Mouse (Mus musculus) cerebellum, adult (tissue): ENCODE data around the gene Suclg2.

ENCODE experiments used
- ATAC-seq: cut with Nextera tagmentation; 2 replicates; pipeline ENCODE4 v1.9.2; 2017; ENCODE audit warnings: mild to moderate bottlenecking, moderate library complexity, mixed read lengths; ENCODE audit not compliant: insufficient number of reproducible peaks, low FRiP score, low TSS enrichment

The Suclg2 gene

DNA sequence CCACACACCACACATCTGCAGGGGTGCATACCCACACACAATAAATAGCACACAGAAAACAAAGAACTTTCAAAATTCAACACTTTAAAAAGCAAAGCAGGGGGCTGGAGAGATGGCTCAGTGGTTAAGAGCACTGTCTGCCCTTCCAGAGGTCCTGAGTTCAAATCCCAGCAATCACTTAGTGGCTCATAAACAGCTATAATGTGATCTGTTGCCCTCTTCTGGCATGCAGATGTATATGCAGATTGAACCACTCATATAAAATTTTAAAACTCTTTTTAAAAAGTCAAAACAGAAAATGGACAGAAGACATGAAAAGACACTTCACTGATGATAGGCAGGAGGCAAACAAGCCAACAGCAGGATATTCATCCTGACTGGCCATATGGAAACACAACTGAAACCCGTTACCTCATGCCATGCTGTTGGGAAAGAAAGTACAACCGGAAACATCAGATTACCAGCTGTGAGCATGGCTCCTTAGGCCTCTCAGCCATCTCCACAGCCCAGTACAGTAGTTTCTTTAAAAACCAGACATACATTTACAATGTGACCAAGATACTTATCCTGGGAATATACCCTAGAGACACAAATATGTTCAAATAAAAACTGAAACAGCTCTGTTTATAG lies 17.5 kb downstream of the Suclg2 start:
- ATAC-seq = no peak

DNA sequence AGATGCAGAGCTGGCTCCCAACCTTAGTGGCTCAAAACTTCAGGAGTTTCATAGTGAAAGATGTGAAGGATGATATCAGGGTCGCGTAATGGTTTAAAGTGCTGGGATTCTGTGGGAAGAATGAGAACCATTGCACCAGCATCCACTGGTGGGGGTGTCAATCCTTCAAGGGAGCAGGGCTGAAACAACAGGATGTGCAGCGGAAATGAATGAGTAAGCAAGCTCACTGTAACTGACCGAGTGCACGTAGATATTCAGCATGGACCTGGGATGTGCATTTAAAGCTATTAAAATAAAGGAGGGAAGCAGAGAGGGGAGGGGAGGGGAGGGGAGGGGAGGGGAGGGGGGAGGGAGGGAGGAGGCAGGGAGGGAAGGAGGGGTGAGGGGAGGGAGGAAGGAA lies 18.4 kb downstream of the Suclg2 start:
- ATAC-seq = no peak

DNA sequence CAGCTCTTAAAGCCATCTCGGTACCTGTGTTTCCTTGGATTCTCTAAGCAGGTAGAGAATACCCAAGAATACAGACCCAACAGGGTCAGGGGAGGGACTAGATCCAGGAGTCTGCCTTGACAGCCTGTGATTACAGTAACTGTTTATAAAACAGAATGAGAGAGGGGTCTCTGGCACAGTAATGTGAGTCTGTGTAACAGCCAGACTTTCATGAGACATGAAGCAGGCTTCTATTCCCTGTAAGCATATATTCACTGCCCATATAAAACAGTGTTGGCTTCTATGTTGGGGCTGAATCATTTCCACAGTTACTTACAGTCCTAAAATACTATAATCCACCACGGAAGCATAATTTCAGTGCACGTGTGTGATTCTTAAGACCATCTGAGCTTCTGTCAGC lies 19.3 kb downstream of the Suclg2 start:
- ATAC-seq = no peak

DNA sequence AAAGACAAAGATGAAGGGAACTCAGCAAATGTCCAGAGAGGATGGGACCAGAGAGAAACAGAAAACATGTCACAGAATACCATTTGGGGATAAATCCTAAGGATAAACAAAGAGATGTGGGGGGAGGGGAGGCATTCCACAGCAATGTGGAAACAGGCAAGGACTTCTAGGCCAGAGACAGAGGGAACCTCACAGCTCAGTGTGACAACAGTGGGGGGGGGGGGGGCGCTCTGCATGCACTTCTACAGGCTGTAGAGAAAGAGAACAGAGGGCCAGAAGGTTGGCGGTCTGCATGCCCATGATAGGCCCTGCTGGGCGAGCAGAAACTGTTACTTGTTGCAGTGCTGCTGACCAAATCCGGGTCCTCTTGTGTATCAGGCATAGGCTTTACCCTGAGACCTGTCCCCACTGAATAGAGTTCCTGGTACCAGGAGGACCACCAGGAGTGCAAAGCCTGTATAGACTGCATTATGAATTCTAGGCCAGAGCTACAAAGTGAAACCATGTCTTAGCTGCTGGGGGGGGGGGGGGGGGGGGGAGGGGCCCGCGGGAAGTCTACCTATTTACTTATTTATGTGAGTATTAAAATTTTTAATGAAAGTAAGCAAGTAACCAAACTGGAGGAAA lies 20.0 kb downstream of the Suclg2 start:
- ATAC-seq = no peak

DNA sequence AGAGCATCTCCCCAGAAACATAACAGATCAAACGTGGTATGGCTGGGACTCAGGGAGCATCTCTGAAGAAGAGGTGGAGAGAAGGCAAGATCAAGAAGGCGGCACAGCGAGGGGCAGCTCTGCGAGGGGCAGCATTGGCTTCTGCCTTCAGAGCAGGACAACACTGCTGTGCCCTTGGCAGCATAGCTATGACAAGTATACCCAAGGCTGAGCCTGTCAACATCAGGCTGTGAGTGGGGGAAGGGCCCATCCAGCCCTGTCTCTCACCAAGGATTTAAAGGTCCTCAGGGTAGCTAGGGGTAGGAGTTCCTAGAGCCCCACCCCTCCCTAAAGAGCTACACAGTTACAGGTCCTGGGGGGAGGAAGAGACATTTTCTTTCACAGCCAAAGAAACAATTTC lies 23.7 kb downstream of the Suclg2 start:
- no peak for ATAC-seq

DNA sequence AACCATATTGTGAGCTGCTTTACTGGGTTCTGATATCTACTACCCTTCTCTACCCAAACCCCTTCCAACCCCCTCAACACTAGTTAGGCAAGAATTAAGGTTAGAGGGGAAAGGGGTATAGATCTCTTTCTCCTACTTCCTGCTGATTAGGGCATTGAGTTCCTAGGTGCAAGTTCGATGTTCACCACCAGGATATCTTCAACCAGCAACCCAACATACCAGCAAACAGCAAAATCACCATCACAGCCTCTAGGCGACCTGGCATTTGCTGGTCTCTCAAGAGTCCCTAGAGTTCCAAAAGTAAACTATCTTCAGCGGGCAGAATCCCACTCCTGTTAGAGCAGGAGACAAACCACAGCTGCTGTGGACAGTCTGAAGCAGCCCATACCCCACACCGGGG lies 33.4 kb downstream of the Suclg2 start:
- ATAC-seq = no peak

DNA sequence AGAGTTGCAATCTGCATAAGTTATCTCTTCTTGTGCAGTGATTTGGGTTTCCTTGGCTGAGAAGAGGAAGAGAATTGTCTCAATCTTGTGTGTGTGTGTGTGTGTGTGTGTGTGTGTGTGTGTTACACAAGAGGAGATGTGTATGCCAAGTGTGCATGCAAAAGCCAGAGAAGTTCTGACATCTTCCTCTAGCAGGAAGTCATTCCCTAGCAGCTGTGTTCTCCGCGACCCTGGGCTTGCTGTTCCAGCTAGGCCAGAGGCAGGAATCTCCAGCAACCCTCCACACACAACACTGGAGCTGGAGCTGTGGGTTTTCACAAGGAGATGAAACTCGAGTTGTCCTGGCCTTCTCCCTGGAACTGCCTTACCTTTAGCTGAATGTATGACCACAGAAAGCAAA lies 38.9 kb downstream of the Suclg2 start:
- no peak for ATAC-seq

DNA sequence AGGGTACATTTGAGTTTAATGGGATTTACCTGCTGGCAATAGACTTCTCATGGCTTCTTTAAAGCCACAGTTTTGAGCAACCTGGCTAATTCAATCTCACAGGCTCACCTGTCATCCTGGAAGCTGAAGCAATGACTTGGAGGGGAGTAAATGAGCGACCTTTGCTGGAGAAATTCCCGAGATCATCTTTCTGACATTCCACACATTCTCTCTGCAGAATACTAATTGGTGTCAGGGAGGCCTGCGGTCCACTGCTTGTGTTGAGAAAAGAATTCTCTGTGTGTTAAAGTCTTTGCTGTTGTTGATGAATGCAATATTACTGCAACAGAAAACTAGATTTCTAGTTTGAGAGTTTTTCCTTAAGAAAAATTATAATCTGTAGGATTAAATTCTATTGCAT lies 39.3 kb downstream of the Suclg2 start:
- no peak for ATAC-seq

DNA sequence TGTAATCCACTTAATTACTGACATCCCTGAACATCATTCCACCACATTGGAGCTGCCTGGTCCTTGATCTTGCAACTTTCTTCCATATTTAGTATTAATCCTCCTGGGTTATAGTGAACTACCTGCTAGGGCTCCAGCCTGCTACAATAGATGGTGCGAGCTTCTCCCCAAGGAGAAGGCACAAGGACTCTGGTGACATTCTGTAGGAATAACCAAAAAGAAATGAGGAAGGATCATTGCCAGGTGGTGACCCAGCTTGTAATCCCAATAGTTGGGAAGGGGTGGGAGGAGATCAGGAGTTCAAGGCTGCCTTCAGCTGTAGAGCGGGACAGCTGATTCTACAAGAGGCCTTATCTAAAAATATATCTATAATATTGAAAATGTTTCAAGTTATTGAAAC lies 41.6 kb downstream of the Suclg2 start:
- no peak for ATAC-seq

DNA sequence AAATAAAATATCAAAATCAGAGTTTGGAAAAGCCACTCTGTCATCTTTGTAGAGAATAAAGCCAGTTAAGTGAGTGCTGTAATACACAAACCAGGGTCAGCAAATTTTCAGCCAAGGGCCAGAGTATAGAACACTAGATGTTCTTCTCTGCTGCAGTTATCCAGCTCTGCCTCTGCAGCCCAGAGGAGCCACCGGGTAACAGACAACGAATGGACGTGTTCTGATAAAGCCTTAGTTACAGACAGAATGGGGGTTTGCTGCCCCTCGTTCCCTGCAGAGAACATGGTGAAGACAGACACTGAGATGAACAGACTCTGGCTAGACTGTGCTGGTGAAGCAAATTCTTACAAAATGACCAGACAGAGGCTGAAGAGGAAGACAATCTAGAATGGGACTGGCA lies 42.2 kb downstream of the Suclg2 start:
- ATAC-seq = no peak

DNA sequence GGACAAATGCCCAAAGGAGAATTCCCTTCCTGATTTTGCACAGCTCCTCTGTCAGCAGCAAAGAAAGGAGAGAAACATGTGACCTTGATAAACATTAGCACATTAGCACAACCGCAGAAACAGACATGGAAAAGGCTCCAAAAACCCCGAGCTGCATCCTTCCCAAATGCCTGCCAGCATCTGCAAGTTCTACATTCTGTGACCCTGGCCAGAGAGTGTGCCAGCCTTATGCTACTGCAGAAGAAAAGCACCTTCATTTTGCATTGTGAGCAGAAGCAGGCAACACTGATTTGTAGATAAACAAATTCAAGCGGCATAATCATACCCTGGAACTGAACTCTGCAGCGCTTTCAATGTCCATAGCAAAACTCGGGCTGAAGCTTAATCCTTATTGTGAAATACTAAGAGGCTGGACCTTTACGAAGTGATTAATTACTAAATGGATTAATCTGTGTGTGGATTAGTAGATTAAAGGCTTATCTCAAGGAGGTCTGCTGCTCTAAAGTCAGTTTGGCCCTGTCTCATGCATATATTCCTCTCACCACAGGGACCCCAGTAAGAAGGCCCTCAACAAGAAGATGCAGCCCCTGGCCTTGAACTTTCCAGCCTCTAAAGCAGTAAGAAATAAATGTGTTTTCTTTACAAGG lies 43.4 kb downstream of the Suclg2 start:
- ATAC-seq = no peak

DNA sequence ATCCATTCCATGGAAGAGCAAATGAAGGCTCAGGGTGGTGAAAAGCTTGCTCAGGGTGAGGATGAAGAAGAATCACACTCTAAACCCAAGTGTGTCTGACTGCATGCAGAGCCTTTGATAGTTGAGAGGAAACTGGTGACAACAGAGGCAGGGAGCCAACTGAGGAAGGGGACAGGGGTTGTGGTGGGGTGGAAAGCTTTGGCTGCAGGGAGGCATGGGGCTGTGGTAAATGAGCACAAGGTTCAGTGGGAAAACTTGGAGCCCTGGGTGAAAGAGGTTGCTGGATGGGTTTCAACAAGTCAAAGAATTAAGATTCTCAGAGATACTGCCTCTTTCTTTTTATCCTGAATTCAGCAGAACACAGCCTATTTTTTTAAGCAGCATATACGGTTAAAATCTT lies 43.9 kb downstream of the Suclg2 start:
- ATAC-seq = no peak

DNA sequence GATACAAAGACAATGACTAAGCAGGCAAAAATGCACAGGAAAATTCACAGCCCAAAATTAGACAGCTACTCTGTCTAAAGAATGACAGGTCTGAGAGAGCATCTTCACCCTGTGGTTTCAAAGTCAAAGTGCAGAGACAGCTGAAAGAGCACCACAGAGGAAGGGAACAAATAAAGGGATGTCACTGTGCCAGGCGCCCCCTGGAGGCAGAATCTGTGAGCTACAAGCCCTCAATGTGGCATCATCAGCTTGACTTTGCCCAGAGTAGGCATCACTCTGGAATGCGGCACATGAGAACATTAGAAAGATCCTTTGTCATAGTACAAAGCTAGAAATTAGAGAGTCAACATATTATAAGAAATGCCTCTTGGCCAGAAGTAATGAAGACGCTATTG lies 49.3 kb downstream of the Suclg2 start:
- 0 out of 2 replicates have a peak, but pooled peaks have one; percentile 28 for ATAC-seq

DNA sequence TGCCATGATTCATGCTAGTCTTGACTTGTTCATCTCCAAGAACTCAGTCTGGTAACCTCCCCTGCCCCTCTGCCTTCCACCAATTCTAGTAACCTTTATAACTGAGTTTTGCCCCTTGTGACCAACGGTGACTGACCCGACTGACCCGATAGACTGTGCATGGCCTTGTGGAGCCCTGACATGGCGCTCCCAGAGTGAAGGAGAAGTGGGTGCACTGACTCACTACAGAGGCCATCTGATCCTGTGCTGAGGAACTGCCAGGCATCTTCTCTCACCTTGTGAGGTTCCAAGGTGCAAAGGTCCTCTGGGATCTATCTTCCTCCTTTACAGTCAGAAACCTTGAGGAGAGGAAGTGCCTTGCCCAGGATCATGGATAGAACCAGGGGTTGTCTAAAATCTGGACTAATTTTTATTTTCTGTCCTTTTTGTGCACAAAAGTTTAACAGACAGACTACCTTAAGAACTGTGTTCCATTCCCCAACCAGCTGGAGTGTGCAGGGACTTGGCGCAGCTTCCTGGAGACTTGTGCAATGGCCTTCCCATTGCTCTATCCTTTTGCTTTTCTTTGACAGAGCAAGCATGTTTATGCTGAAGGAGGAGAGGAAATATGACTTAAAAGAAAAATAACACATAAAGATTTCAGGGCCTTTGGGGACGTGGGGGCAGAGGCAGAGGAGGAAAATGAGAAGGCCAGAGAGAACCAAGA lies 49.8 kb downstream of the Suclg2 start:
- no peak for ATAC-seq

DNA sequence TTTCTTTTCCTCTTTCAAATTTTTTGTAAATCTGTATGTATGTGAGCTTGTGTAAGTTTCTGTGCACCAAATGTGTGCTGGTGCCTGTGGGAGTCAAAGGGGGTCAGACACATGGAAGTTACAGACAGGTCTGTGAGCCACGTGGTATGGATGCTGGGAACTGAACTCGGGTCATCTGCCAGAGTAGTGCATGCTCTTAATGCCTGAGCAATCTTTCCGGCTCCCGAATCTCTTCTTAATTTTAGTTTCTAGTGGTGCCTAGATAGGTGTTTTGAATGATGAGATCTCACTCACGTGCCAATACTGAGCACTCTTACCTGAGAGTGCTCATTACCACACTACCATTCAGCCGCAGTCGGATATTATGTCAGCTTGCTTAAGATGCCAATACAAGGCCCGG lies 60.9 kb downstream of the Suclg2 start:
- no peak for ATAC-seq

DNA sequence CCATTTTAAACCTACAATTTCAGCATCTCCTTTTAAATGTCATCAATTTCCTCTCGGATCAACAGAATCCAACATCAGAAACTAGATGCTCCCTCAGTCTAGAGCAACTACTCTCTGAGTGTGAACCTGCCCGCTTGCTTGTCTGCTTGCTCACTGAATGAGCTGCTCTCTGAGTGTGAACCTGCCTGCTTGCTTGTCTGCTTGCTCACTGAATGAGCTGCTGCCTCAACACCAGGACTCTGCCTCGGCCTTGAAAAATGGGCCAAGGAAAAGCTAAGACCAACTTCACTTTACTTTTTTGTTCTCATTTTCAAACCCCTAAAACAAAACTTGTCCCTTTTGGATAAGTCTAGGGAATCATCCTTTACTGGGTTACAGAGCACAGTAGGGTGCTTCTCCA lies 64.9 kb downstream of the Suclg2 start:
- no peak for ATAC-seq

DNA sequence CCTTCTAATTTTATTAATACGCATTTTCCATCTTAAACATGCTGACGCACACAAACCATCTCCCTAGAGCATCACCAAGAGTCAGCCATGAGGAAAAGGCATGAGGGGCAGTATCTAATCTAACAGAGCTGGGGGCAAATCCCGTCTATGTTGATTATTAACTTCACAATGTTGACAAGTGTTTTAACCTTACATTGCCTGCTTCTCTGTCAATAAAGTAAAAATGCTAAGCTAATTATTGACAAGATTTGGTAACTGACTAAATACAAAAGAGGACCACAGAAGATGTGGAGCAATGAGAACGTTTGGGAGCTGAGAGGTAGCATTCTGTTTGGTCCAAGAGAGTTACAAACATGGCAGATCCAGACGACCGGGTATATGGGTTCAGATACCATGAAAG lies 65.8 kb downstream of the Suclg2 start:
- no peak for ATAC-seq

DNA sequence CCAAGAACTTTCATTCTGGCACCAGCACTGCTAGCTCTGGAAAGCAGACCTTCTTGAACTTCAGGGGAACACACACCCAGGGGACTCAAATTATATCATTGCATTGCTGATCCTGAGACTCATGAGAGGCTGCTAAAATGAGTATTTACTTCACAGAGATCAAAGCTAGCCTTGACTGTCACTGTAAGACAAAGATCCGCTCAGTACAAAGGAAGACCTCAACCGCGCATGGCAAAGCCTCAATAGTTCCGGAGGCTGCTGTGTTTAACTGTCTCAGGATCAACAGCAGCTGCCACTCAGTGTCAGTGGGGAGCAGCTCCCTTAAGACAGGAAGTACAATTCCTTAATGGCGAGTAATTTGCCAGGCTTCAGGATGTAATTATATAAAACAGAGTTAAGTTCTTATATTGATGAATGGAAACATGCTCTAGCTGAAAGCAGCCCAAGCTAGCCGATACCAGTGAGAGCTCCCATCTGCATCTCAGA lies 67.2 kb downstream of the Suclg2 start:
- ATAC-seq = no peak

DNA sequence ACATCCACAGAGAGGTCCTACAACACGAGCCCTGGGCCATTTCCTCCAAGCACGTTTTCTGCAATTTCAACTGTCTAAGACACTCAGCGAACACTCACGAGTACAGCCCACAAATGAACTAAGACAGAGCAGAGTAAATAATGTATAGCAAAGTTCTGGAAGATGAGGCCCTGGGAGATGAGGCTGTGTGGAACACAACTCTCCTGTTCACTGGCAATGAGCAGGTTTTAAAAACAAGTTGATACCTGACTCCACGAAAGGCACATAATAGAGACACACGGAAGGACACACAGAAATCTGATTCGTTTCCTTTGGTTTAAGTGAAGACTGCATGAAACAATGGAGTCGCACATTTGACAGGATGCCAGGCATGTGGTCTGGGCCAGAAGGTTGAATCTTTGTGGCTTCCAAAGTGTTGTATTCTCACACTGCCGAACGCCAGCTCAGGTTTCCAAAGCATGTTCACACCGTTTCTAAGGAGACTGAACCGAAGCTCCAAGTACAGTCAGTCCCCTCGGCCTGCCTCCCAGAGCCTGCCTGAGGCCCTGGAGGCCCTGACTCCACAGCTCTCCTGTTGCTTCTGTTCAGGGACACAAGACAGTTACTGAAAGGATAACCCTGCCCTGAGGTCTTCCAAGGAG lies 68.4 kb downstream of the Suclg2 start:
- ATAC-seq = no peak

DNA sequence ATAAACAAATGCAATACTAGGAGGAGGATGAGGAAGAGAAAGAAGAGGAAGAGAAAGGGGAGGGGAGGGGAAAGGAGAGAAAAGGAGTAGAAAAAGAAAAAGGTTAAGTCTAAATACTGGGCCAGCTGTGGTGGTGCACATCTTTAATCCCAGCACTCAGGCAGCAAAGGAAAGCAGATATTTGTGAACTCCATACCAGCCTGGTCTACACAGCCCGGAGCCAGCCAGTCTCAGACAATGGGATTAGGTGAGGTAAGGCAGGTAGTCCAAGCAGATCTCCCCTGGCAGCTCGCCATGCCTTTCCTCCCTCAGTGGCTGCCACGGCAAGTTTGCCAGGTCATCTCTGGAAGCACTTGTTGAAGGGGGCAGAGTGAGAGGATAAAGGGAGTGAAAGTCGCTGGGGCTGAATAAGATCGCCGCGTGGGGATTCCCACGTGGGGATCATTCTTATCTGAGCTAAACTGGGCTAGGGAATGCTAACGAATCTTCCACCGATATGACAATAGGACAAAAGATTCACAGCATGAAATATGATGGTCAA lies 69.4 kb downstream of the Suclg2 start:
- no peak for ATAC-seq

DNA sequence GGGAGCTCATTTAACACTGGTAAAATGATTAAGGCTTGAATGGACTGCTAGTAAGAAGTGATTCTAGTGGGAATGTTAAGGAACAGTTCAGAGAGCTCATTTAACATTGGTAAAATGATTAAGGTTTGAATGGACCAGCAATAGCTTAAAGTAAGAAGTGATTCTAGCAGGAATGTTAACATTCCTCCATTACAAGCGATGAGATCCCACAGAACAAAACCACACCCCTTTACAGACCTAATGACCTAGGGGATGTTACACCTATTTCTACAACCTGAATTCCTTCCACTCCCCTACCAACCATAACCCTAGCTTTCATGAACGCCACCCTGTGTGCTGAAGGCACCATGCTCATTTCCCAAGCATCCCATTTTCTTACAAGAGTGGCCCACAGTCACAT lies 81.2 kb downstream of the Suclg2 start:
- ATAC-seq = no peak
